Mouse (Mus musculus) embryonic facial prominence, embryonic 15.5 days (tissue): ENCODE measurements around the gene Lpp. TPM values are rescaled to one million over a fixed set of nuclear protein-coding genes. Genes with fewer than 3 reads are reported as not detected.

Experiments used
- ATAC-seq: fragments of 200-750 bp; cut with Nextera tagmentation; 2 replicates; pipeline ENCODE4 v1.8.0; 2017; ENCODE audit warnings: low read depth, moderate TSS enrichment; ENCODE audit not compliant: insufficient number of reproducible peaks, low FRiP score, low TSS enrichment
- H3K27ac ChIP-seq: fragments of 300-500 bp; sonication (generic); replicated peaks from 2 replicates; pipeline ENCODE4 v1.5.1; 2015; ENCODE audit warnings: mild to moderate bottlenecking, inconsistent platforms
- H3K27me3 ChIP-seq: fragments of 300-500 bp; sonication (generic); 2 replicates; pipeline ENCODE4 v1.6.1; 2015; ENCODE audit warnings: inconsistent platforms
- H3K36me3 ChIP-seq: fragments of 300-500 bp; sonication (generic); 2 replicates; pipeline ENCODE4 v1.6.1; 2015; ENCODE audit warnings: mild to moderate bottlenecking, inconsistent platforms
- H3K4me1 ChIP-seq: fragments of 300-500 bp; sonication (generic); 2 replicates; pipeline ENCODE4 v1.6.1; 2015; ENCODE audit warnings: inconsistent platforms
- H3K4me2 ChIP-seq: fragments of 300-500 bp; sonication (generic); replicated peaks from 2 replicates; pipeline ENCODE4 v1.6.1; 2015; ENCODE audit warnings: mild to moderate bottlenecking, inconsistent platforms
- H3K4me3 ChIP-seq: fragments of 300-500 bp; sonication (generic); replicated peaks from 2 replicates; pipeline ENCODE4 v1.5.1; 2015; ENCODE audit warnings: mild to moderate bottlenecking, inconsistent platforms
- H3K9ac ChIP-seq: fragments of 300-500 bp; sonication (generic); 2 replicates; pipeline ENCODE4 v1.6.1; 2015; ENCODE audit warnings: inconsistent platforms
- H3K9me3 ChIP-seq: fragments of 300-500 bp; sonication (generic); replicated peaks from 2 replicates; pipeline ENCODE4 v1.6.1; 2016; ENCODE audit warnings: inconsistent platforms
- WGBS: fragments of 180-500 bp; shearing (Covaris S2); methylation state at CpG from one replicate; pipeline ENCODE4 v1.1.7; 2015; 5-methylcytosine and 5-hydroxymethylcytosine counted together
- polyA plus RNA-seq: library from polyadenylated mRNA; unstranded; fragments of >200 nt; fragmentation: Nextera tagmentation; extraction: Ambion mirVana; gene quantifications from 2 replicates; pipeline ENCODE4 v1.2.1, GENCODE M21; 2015

Gene Lpp
- polyA plus RNA-seq, 1 experiment from 2014 or later: 52.8 TPM

DNA sequence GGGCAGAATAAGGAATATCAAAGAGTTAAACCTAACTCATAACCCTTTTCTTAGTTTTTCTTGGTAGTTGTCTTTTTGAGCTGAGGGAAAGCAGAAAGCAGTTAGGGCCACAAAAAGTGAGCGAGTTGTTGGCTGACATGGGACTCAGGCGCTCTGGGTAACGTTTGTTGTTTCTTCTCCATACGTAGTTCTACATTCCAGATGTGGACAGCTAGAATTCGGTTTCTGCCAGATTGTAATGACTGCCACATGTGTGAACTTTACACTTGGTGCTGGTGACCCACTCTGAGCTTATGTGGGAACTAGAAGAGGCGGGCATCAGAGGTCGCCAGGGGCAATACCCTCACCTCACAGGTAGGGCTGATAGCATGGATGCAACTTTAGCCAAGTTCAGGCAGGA lies 172.0 kb downstream of the Lpp start:
- no peak overlapping the region for H3K4me3 ChIP-seq
- H3K36me3 ChIP-seq: no peaks in the 10 kb centered on the region
- WGBS: 52% methylated on average over 7 of the region's 7 CpGs
- H3K9ac ChIP-seq: no peak overlapping the region
- H3K9me3 ChIP-seq: no peaks in the 10 kb centered on the region
- H3K27ac ChIP-seq: 0 out of 2 replicates have a peak overlapping the region, but pooled peaks have one; percentile 31
- ATAC-seq: peak; percentile 54; the same call in 1 of the 2 replicates
- H3K27me3 ChIP-seq: no peaks in the 10 kb centered on the region
- no peak overlapping the region for H3K4me2 ChIP-seq
- peaks cover 38% of the 10 kb centered on the region for H3K4me1 ChIP-seq

DNA sequence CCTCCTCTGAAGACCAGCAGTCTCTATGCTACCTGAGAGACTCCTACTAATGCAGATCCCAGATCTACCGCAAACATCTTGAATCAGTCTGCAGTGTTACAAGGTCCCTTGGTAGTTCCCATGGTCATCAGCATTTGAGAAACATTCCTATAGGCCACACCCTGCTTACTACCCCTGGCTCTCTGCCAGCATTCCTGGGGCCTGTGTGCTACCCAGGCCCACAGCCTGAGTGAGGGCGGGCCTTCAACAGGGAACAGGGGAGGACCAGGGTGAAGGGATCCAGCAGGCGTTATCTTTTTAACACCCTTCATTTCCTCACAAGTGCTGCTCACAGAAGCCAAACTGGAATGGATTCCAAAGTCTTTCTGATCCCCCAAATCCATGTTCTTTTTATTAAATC lies 173.0 kb downstream of the Lpp start:
- Histone ChIP-seq H3K27me3 (no peaks in the 10 kb centered on the region), H3K9ac (no peak overlapping the region), H3K27ac (peak overlapping the region; percentile 65; the same call in 1 of the 2 replicates), H3K4me1 (peaks cover 38% of the 10 kb centered on the region), H3K4me2 (no peak overlapping the region), H3K4me3 (no peak overlapping the region), H3K36me3 (no peaks in the 10 kb centered on the region), H3K9me3 (no peaks in the 10 kb centered on the region)
- 0 out of 2 replicates have a peak, but pooled peaks have one; percentile 57 for ATAC-seq
- 36% methylated on average over 3 of the region's 3 CpGs for WGBS

DNA sequence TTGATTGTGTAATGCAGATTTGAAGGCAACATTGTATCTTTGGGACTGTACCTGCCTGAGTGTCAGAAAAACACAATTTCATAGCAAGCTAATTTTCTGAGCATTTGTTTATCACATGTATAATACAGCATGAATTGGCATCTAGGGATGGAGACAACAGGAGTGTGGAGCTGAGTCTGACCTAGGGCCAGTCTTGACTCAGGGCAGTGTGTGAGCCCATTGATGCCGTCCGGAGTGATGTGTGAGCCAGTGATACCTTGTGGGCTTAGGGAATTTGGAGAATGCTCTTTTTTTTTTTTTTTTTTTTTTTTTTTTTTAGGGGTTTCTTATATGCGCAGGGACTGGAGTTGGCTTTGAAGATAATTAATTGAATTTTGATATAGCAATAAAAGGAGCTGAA lies 174.3 kb downstream of the Lpp start:
- 79% methylated on average over 3 of the region's 3 CpGs for WGBS
- ATAC-seq: no peak
- no peaks in the 10 kb centered on the region for H3K27me3 ChIP-seq
- H3K4me2 ChIP-seq: no peak overlapping the region
- no peaks in the 10 kb centered on the region for H3K36me3 ChIP-seq
- no peak overlapping the region for H3K9ac ChIP-seq
- peaks cover 38% of the 10 kb centered on the region for H3K4me1 ChIP-seq
- 0 out of 2 replicates have a peak overlapping the region, but pooled peaks have one; percentile 12 for H3K27ac ChIP-seq
- no peak overlapping the region for H3K4me3 ChIP-seq
- no peaks in the 10 kb centered on the region for H3K9me3 ChIP-seq

- Histone ChIP-seq H3K27ac (no peak overlapping the region), H3K9me3 (no peaks in the 10 kb centered on the region), H3K4me1 (peaks cover 38% of the 10 kb centered on the region), H3K4me2 (no peak overlapping the region), H3K9ac (no peak overlapping the region), H3K4me3 (no peak overlapping the region), H3K27me3 (no peaks in the 10 kb centered on the region), H3K36me3 (no peaks in the 10 kb centered on the region)
- ATAC-seq: no peak
- WGBS: 70% methylated on average over 3 of the region's 3 CpGs
These were observed 174.8 kb downstream of the Lpp start for GRCm38 (mm10) chr16:24568061-24568460.

DNA sequence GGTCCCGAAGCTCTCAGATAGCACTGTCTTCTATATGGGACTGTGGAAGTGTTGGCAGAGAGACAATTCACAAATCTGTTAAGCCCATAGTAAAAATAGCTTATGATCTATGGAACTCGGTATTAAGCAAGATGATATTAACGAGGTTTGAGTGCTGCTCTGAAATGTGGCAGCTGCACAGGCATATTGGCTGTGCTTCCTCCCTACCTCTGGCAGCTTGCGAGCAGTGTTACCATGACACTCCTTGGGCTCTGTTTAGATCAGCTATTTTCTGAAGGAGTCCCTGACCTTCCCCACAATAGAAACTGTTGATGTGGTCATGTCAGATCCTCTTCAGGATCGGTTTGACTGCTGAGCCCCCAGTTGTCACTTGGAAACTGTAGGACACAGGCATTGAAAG lies 176.4 kb downstream of the Lpp start:
- H3K27me3 ChIP-seq: no peaks in the 10 kb centered on the region
- 53% methylated on average over 5 of the region's 5 CpGs for WGBS
- H3K4me3 ChIP-seq: no peak overlapping the region
- H3K9me3 ChIP-seq: no peaks in the 10 kb centered on the region
- H3K4me1 ChIP-seq: peaks cover 38% of the 10 kb centered on the region
- H3K9ac ChIP-seq: no peak overlapping the region
- no peaks in the 10 kb centered on the region for H3K36me3 ChIP-seq
- no peak overlapping the region for H3K4me2 ChIP-seq
- ATAC-seq: no peak
- no peak overlapping the region for H3K27ac ChIP-seq

- Histone ChIP-seq H3K36me3 (no peaks in the 10 kb centered on the region), H3K4me2 (no peak overlapping the region), H3K27me3 (no peaks in the 10 kb centered on the region), H3K27ac (no peak overlapping the region), H3K4me1 (no peaks in the 10 kb centered on the region), H3K9me3 (no peaks in the 10 kb centered on the region), H3K4me3 (no peak overlapping the region), H3K9ac (no peak overlapping the region)
- ATAC-seq: no peak
- WGBS: 84% methylated on average over 2 of the region's 2 CpGs
These were observed 183.7 kb downstream of the Lpp start for GRCm38 (mm10) chr16:24576999-24577398.

DNA sequence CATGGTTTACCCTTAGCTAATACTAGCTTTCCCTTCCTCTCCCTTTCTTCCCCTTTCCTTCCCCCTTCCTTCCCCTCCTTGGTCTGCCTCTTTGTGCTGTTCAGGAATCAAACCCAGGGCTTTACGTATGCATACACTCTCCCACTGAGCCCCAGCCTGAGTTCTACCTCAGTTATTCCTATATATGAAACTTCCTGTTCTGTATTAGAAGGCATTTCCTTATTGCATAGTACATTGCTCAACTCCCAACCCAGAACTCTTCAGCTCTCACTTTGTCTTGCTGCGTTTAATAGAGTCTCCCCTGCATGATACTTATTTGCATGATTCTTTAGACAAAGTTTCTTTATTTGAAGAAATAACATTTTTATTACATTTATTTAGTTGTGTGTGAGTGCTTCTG lies 184.5 kb downstream of the Lpp start:
- ATAC-seq: no peak
- Histone ChIP-seq H3K36me3 (no peaks in the 10 kb centered on the region), H3K4me1 (no peaks in the 10 kb centered on the region), H3K9me3 (no peaks in the 10 kb centered on the region), H3K4me2 (no peak overlapping the region), H3K4me3 (no peak overlapping the region), H3K27ac (no peak overlapping the region), H3K9ac (no peak overlapping the region), H3K27me3 (no peaks in the 10 kb centered on the region)
- 72% methylated on average over 2 of the region's 2 CpGs for WGBS

DNA sequence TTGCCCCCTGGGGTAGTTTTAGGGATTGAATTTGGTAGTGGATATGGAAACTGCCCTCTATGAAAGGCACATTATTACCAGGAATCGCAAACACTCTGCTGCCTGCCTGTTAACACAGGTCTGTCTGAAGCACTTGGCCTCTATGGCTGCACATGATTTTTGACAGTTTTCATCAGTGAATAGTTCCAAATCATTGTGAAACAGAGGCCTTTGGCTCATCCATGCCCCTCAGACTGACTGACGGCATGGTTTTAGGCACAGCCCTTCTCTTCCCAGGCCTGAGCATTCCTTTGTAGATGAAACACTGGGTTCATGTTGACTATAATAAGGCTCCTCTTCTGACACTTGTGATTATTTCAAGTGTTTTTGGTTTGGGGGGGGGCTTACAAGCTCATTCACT lies 189.5 kb downstream of the Lpp start:
- no peak overlapping the region for H3K27ac ChIP-seq
- H3K4me2 ChIP-seq: no peak overlapping the region
- no peaks in the 10 kb centered on the region for H3K9me3 ChIP-seq
- ATAC-seq: no peak
- peaks cover 6% of the 10 kb centered on the region for H3K4me1 ChIP-seq
- H3K27me3 ChIP-seq: no peaks in the 10 kb centered on the region
- no peaks in the 10 kb centered on the region for H3K36me3 ChIP-seq
- no peak overlapping the region for H3K4me3 ChIP-seq
- WGBS: 78% methylated on average over 2 of the region's 2 CpGs
- H3K9ac ChIP-seq: no peak overlapping the region

GRCm38 (mm10) chr16:24593535-24593934 lies 200.2 kb downstream of the Lpp start:
- Histone ChIP-seq H3K9me3 (no peaks in the 10 kb centered on the region), H3K4me3 (no peak overlapping the region), H3K27me3 (no peaks in the 10 kb centered on the region), H3K36me3 (no peaks in the 10 kb centered on the region), H3K4me2 (no peak overlapping the region), H3K4me1 (no peaks in the 10 kb centered on the region), H3K27ac (no peak overlapping the region), H3K9ac (no peak overlapping the region)
- 72% methylated on average over 4 of the region's 4 CpGs for WGBS
- no peak for ATAC-seq

GRCm38 (mm10) chr16:24594508-24594907 lies 201.2 kb downstream of the Lpp start:
- WGBS: 80% methylated on average over 5 of the region's 5 CpGs

GRCm38 (mm10) chr16:24595493-24595892 lies 202.2 kb downstream of the Lpp start:
- Histone ChIP-seq H3K36me3 (no peaks in the 10 kb centered on the region), H3K4me1 (peaks cover 16% of the 10 kb centered on the region; the same call in 1 of the 2 replicates), H3K9ac (no peak overlapping the region), H3K27ac (no peak overlapping the region), H3K27me3 (no peaks in the 10 kb centered on the region), H3K9me3 (no peaks in the 10 kb centered on the region), H3K4me3 (no peak overlapping the region), H3K4me2 (no peak overlapping the region)
- ATAC-seq: no peak

More at GRCm38 (mm10) chr16:24594508-24594907, 201.2 kb downstream of the Lpp start:
- H3K4me1 ChIP-seq: peaks cover 6% of the 10 kb centered on the region; the same call in 1 of the 2 replicates
- no peak overlapping the region for H3K4me2 ChIP-seq
- H3K27ac ChIP-seq: no peak overlapping the region
- H3K9me3 ChIP-seq: no peaks in the 10 kb centered on the region
- H3K4me3 ChIP-seq: no peak overlapping the region
- no peak overlapping the region for H3K9ac ChIP-seq
- no peak for ATAC-seq
- no peaks in the 10 kb centered on the region for H3K36me3 ChIP-seq
- no peaks in the 10 kb centered on the region for H3K27me3 ChIP-seq

DNA sequence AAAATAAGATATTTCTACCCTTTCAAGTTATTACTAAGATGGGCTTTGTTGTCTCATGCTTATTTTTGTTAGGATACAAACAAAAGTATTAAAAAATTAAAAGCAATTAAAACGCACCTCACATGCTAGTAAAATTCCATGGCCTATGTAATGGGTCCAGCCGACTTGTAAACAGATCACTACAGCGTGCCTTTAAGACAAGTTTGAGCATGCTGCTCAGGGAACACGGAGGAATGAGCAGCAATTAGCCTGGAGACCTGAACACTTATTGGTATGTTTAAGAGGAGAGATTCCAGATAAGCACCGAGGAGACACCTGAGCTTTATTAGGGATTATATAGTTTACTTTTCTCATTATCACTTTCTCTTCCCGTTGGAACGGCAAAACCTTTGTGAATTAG lies 205.3 kb downstream of the Lpp start:
- H3K9me3 ChIP-seq: no peaks in the 10 kb centered on the region
- no peak overlapping the region for H3K4me3 ChIP-seq
- 44% methylated on average over 7 of the region's 7 CpGs for WGBS
- no peaks in the 10 kb centered on the region for H3K36me3 ChIP-seq
- H3K27ac ChIP-seq: no peak overlapping the region
- H3K4me2 ChIP-seq: no peak overlapping the region
- no peak overlapping the region for H3K9ac ChIP-seq
- peaks cover 20% of the 10 kb centered on the region; the same call in 1 of the 2 replicates for H3K4me1 ChIP-seq
- no peak for ATAC-seq
- no peaks in the 10 kb centered on the region for H3K27me3 ChIP-seq
